Mouse (Mus musculus): Measurements from ENCODE around the gene Olfr632. TPM values are rescaled to one million over a fixed set of nuclear protein-coding genes. Genes with fewer than 3 reads are reported as not detected.

Olfr632 gene
- polyA plus RNA-seq, 1 experiment: not detected

DNA sequence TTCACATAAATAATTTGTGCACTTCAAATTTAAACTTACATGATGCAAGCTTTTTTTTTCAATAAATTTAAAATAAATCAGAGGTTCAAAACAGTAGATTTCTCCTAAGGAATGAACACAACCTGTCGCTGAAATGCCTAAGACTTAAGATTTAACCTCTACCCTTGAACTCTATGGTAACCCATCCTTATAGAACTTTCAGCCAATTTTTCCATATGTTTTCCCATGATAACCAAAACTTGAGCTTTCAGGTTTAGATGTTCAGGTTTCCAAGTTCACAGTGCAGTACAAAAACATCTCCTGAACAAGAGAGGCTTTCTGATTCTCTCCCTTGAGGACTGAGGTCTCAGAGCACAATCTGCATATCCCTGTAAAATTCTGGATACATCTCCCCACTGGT, 36.7 kb downstream of the Olfr632 start, which contains the start of gene Olfr635:
TSS of gene Olfr635 (plus strand) at position 301 of the 400 bp plus-strand sequence.
- no peak within 1 kb of the TSS for H3K4me3 ChIP-seq (replicated peaks; ENCODE audit: extremely low read depth, low read depth, low read length)
- TF ChIP-seq CTCF (IDR thresholded peaks at IDR 0.05; ENCODE audit: insufficient read depth, low read length): no peak
- TF ChIP-seq POLR2A (IDR thresholded peaks at IDR 0.05; ENCODE audit: borderline replicate concordance, extremely low read depth, low read depth, low read length): no peak
- no peaks in the 10 kb centered on the region for H3K4me1 ChIP-seq (ENCODE audit: control insufficient read depth, insufficient read depth, low read length)
- WGBS: 81% methylated on average over 1 of the region's 1 CpGs
- no peak for DNase-seq

GRCm38 (mm10) chr7:103971782-103972181, 37.6 kb downstream of the Olfr632 start:
- no peak for TF ChIP-seq CTCF (IDR thresholded peaks at IDR 0.05; ENCODE audit: insufficient read depth, low read length)
- no peak for TF ChIP-seq POLR2A (IDR thresholded peaks at IDR 0.05; ENCODE audit: borderline replicate concordance, extremely low read depth, low read depth, low read length)
- Histone ChIP-seq H3K4me1 (ENCODE audit: control insufficient read depth, insufficient read depth, low read length) (no peaks in the 10 kb centered on the region), H3K4me3 (replicated peaks; ENCODE audit: extremely low read depth, low read depth, low read length) (no peak overlapping the region)
- no peak for DNase-seq
- 50% methylated on average over 1 of the region's 1 CpGs for WGBS

Other genes with a start within 250 kb of the Olfr632 start
- gene Olfr243, start 219.7 kb upstream of the Olfr632 start, polyA plus RNA-seq (2012; rRNA removed): not detected in 2 replicates
- gene Olfr628, start 204.0 kb upstream of the Olfr632 start, polyA plus RNA-seq (2012; rRNA removed): not detected in 2 replicates
- gene Olfr629, start 189.4 kb upstream of the Olfr632 start, polyA plus RNA-seq (2012; rRNA removed): not detected in 2 replicates
- not detected in 2 replicates for gene Olfr630, start 177.0 kb upstream of the Olfr632 start, polyA plus RNA-seq (2012; rRNA removed)
- gene Olfr69, start 162.8 kb upstream of the Olfr632 start, polyA plus RNA-seq (2012; rRNA removed): not detected in 2 replicates
- gene Olfr68, start 154.6 kb upstream of the Olfr632 start, polyA plus RNA-seq (2012; rRNA removed): not detected in 2 replicates
- gene Olfr67, start 142.5 kb upstream of the Olfr632 start, polyA plus RNA-seq (2012; rRNA removed): not detected in 2 replicates
- gene Hbb-bt, start 120.4 kb upstream of the Olfr632 start, polyA plus RNA-seq (2012; rRNA removed): 1,037 and 2,074 TPM in 2 replicates
- gene Hbb-bs, start 106.3 kb upstream of the Olfr632 start, polyA plus RNA-seq (2012; rRNA removed): 9,354 and 20,945 TPM in 2 replicates
- not detected in 2 replicates for gene Hbb-bh2, start 93.8 kb upstream of the Olfr632 start, polyA plus RNA-seq (2012; rRNA removed)
- not detected in 2 replicates for gene Hbb-bh1, start 91.2 kb upstream of the Olfr632 start, polyA plus RNA-seq (2012; rRNA removed)
- gene Hbb-y, start 81.1 kb upstream of the Olfr632 start, polyA plus RNA-seq (2012; rRNA removed): 0.37 TPM in 1 of 2 replicates, not detected in the other
- not detected in 2 replicates for gene Olfr66, start 48.1 kb upstream of the Olfr632 start, polyA plus RNA-seq (2012; rRNA removed)
- not detected in 2 replicates for gene Olfr64, start 39.9 kb upstream of the Olfr632 start, polyA plus RNA-seq (2012; rRNA removed)
- not detected in 2 replicates for gene Olfr65, start 30.9 kb upstream of the Olfr632 start, polyA plus RNA-seq (2012; rRNA removed)
- not detected in 2 replicates for gene Olfr631, start 5.5 kb upstream of the Olfr632 start, polyA plus RNA-seq (2012; rRNA removed)
- gene Olfr633, start 10.1 kb downstream of the Olfr632 start, polyA plus RNA-seq (2012; rRNA removed): not detected in 2 replicates
- not detected in 2 replicates for gene Olfr635, start 36.8 kb downstream of the Olfr632 start, polyA plus RNA-seq (2012; rRNA removed)
- gene Olfr638, start 64.4 kb downstream of the Olfr632 start, polyA plus RNA-seq (2012; rRNA removed): not detected in 2 replicates
- not detected in 2 replicates for gene Olfr639, start 83.0 kb downstream of the Olfr632 start, polyA plus RNA-seq (2012; rRNA removed)
- not detected in 2 replicates for gene Olfr640, start 91.2 kb downstream of the Olfr632 start, polyA plus RNA-seq (2012; rRNA removed)
- not detected in 2 replicates for gene Olfr641, start 101.1 kb downstream of the Olfr632 start, polyA plus RNA-seq (2012; rRNA removed)
- not detected in 2 replicates for gene Olfr642, start 118.3 kb downstream of the Olfr632 start, polyA plus RNA-seq (2012; rRNA removed)
- not detected in 2 replicates for gene 4930516K23Rik, start 127.1 kb downstream of the Olfr632 start, polyA plus RNA-seq (2012; rRNA removed)
- gene Olfr644, start 137.5 kb downstream of the Olfr632 start, polyA plus RNA-seq (2012; rRNA removed): not detected in 2 replicates
- gene Olfr645, start 151.1 kb downstream of the Olfr632 start, polyA plus RNA-seq (2012; rRNA removed): not detected in 2 replicates
- not detected in 2 replicates for gene Olfr646, start 170.5 kb downstream of the Olfr632 start, polyA plus RNA-seq (2012; rRNA removed)
- gene Ubqln5, start 195.5 kb downstream of the Olfr632 start, polyA plus RNA-seq (2012; rRNA removed): not detected in 2 replicates
- not detected in 2 replicates for gene Olfr643, start 203.1 kb downstream of the Olfr632 start, polyA plus RNA-seq (2012; rRNA removed)
- not detected in 2 replicates for gene Ubqln3, start 208.9 kb downstream of the Olfr632 start, polyA plus RNA-seq (2012; rRNA removed)
- gene Ubqlnl, start 216.2 kb downstream of the Olfr632 start, polyA plus RNA-seq (2012; rRNA removed): not detected in 2 replicates
- not detected in 2 replicates for gene Olfm5, start 230.5 kb downstream of the Olfr632 start, polyA plus RNA-seq (2012; rRNA removed)
- 0.04 TPM in 1 of 2 replicates, not detected in the other for gene Olfr648, start 249.0 kb downstream of the Olfr632 start, polyA plus RNA-seq (2012; rRNA removed)